Mouse (Mus musculus): Measurements from ENCODE around the gene Bri3. TPM values are rescaled to one million over a fixed set of nuclear protein-coding genes. Genes with fewer than 3 reads are reported as not detected.
"Not testable (repeated sequence)": the region's sequence is repeated elsewhere in the genome, so short reads cannot be mapped to it uniquely, and the experiment has no call there.

Gene Bri3
- polyA plus RNA-seq, 1 experiment from 2014 or later = 121 TPM

DNA sequence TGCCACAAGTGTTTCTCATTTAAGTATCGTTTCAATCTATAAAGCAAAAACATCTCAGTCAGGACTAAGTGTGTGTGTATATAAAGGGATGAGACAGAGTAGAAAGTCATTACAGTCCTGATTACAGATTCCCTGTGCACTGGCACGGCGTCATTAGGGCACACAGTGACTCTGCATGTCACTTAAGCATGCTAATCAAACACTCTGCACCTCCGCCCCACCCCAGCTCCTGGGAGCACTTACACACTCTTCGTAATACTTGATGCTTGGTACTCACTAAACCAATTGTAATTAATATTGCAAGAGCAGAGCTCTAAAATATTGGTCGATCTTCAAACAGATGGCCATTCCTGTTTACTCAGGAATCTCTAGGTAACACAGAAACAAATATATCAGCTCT lies 91.1 kb downstream of the Bri3 start:
- 85% methylated on average over 6 of the region's 6 CpGs for WGBS
- not testable (repeated sequence) for H3K9me3 ChIP-seq (ENCODE audit: control insufficient read depth, low read length); H3K4me1 ChIP-seq (ENCODE audit: control insufficient read depth, insufficient read depth, low read length); H3K4me3 ChIP-seq (ENCODE audit: low read depth, low read length); H3K27ac ChIP-seq (ENCODE audit: low read depth, low read length); H3K27me3 ChIP-seq (ENCODE audit: control insufficient read depth, insufficient read depth, low read length); H3K4me2 ChIP-seq (ENCODE audit: low read depth); H3K9ac ChIP-seq (ENCODE audit: low read length); DNase-seq (ENCODE audit: low spot score); H3K36me3 ChIP-seq (ENCODE audit: control insufficient read depth, insufficient read depth, low read length); ATAC-seq (ENCODE audit: insufficient read depth, low FRiP score, low TSS enrichment)

DNA sequence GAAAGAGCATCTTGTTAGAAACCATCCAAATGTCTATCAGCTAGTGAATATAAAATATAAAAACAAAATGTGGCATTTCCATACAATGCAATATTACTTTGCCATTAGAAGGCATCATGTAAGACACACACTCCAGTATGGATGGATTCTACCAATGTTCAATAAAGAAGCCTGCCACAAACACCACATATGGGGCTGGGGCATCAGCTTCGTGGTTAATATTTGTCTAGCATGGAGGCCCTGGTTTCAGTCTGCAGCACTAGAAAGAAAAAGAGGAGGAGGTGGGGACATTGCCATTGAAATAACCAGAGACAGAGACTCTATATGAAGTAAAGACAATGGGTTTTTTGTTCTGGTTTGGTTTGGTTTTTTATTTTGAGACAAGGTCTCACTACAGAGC lies 94.5 kb downstream of the Bri3 start:
- Histone ChIP-seq H3K4me3 (ENCODE audit: low read depth, low read length) (no peak overlapping the region), H3K27me3 (ENCODE audit: control insufficient read depth, insufficient read depth, low read length) (no peaks in the 10 kb centered on the region), H3K4me2 (ENCODE audit: low read depth) (no peak overlapping the region), H3K36me3 (ENCODE audit: control insufficient read depth, insufficient read depth, low read length) (no peaks in the 10 kb centered on the region), H3K9me3 (ENCODE audit: control insufficient read depth, low read length) (no peaks in the 10 kb centered on the region), H3K9ac (ENCODE audit: low read length) (no peak overlapping the region), H3K4me1 (ENCODE audit: control insufficient read depth, insufficient read depth, low read length) (no peaks in the 10 kb centered on the region), H3K27ac (ENCODE audit: low read depth, low read length) (no peak overlapping the region)
- DNase-seq (ENCODE audit: low spot score) (no peak), ATAC-seq (ENCODE audit: insufficient read depth, low FRiP score, low TSS enrichment) (no peak)
- 40% methylated on average over 1 of the region's 1 CpGs for WGBS

DNA sequence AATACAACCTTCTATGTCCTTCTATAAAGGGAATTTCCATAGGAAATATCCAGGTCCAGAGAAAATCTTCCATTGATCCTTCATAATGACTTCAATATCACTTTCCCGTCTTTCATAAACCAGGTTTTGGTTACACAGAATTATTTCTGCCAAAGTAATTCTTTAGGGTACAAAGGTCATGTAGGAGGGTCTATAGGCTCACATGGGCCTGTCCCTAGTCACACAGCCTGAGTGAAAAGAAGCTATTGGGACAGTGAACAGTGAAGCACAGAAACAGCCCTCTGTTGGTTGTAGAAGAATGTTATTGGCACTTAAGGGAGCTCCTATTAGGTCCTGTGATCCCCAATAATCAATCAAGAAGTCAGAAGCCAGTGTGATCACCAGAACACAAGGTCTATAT lies 96.8 kb downstream of the Bri3 start:
- Histone ChIP-seq H3K9me3 (ENCODE audit: control insufficient read depth, low read length) (no peaks in the 10 kb centered on the region), H3K27ac (ENCODE audit: low read depth, low read length) (no peak overlapping the region), H3K36me3 (ENCODE audit: control insufficient read depth, insufficient read depth, low read length) (no peaks in the 10 kb centered on the region), H3K4me1 (ENCODE audit: control insufficient read depth, insufficient read depth, low read length) (no peaks in the 10 kb centered on the region), H3K4me3 (ENCODE audit: low read depth, low read length) (no peak overlapping the region), H3K27me3 (ENCODE audit: control insufficient read depth, insufficient read depth, low read length) (no peaks in the 10 kb centered on the region), H3K9ac (ENCODE audit: low read length) (no peak overlapping the region), H3K4me2 (ENCODE audit: low read depth) (no peak overlapping the region)
- WGBS = 77% methylated on average over 1 of the region's 1 CpGs
- ATAC-seq (ENCODE audit: insufficient read depth, low FRiP score, low TSS enrichment) (no peak), DNase-seq (ENCODE audit: low spot score) (no peak)

DNA sequence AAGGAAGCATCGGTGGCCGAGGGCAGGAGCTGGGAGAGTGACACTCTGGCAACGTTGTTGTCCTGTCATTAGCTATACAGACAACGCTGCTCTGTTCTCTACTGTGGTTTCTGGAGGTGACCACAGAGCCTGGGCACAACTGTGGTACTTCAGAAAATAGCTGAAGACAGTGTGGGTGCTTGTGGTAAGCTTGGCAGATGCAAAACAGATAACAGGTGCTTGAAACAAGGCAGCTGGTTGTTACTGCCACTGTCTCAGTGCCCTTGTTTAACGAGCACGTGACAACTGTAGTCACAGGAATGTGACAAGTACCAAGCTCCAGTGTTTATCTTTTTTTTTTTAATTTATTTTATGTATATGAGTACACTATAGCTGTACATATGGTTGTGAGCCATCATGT lies 100.4 kb downstream of the Bri3 start:
- 94% methylated on average over 6 of the region's 6 CpGs for WGBS
- Histone ChIP-seq H3K9me3 (ENCODE audit: control insufficient read depth, low read length) (no peaks in the 10 kb centered on the region), H3K4me1 (ENCODE audit: control insufficient read depth, insufficient read depth, low read length) (no peaks in the 10 kb centered on the region), H3K4me3 (ENCODE audit: low read depth, low read length) (no peak overlapping the region), H3K36me3 (ENCODE audit: control insufficient read depth, insufficient read depth, low read length) (no peaks in the 10 kb centered on the region), H3K27ac (ENCODE audit: low read depth, low read length) (no peak overlapping the region), H3K27me3 (ENCODE audit: control insufficient read depth, insufficient read depth, low read length) (no peaks in the 10 kb centered on the region), H3K4me2 (ENCODE audit: low read depth) (no peak overlapping the region), H3K9ac (ENCODE audit: low read length) (no peak overlapping the region)
- ATAC-seq (ENCODE audit: insufficient read depth, low FRiP score, low TSS enrichment) = no peak
- no peak for DNase-seq (ENCODE audit: low spot score)

DNA sequence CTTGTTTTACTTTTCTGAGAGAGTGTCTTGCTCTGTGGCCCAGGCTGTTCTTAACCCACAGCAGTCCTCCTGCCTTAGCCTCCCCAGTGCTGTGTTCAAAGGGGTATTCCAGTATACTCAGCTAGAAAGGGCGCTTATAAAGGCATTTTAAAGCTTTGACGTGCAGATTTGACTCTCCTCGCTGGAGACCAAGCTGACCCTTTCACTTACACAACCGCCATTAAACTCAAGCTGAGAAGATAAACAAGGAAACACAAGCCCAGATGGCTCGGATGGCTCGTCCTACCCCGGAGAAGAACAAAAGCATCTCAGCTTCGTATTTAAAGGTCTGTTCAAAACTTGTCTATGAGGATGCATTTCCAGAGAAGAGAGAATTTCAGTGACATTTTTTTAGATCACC lies 106.9 kb downstream of the Bri3 start:
- no peak overlapping the region for H3K4me2 ChIP-seq (ENCODE audit: low read depth)
- ATAC-seq (ENCODE audit: insufficient read depth, low FRiP score, low TSS enrichment) = no peak
- no peaks in the 10 kb centered on the region for H3K4me1 ChIP-seq (ENCODE audit: control insufficient read depth, insufficient read depth, low read length)
- no peak for DNase-seq (ENCODE audit: low spot score)
- no peak overlapping the region for H3K9ac ChIP-seq (ENCODE audit: low read length)
- H3K36me3 ChIP-seq (ENCODE audit: control insufficient read depth, insufficient read depth, low read length) = no peaks in the 10 kb centered on the region
- 7% methylated on average over 8 of the region's 8 CpGs for WGBS
- H3K4me3 ChIP-seq (ENCODE audit: low read depth, low read length) = no peak overlapping the region
- no peak overlapping the region for H3K27ac ChIP-seq (ENCODE audit: low read depth, low read length)
- no peaks in the 10 kb centered on the region for H3K27me3 ChIP-seq (ENCODE audit: control insufficient read depth, insufficient read depth, low read length)
- H3K9me3 ChIP-seq (ENCODE audit: control insufficient read depth, low read length) = no peaks in the 10 kb centered on the region

DNA sequence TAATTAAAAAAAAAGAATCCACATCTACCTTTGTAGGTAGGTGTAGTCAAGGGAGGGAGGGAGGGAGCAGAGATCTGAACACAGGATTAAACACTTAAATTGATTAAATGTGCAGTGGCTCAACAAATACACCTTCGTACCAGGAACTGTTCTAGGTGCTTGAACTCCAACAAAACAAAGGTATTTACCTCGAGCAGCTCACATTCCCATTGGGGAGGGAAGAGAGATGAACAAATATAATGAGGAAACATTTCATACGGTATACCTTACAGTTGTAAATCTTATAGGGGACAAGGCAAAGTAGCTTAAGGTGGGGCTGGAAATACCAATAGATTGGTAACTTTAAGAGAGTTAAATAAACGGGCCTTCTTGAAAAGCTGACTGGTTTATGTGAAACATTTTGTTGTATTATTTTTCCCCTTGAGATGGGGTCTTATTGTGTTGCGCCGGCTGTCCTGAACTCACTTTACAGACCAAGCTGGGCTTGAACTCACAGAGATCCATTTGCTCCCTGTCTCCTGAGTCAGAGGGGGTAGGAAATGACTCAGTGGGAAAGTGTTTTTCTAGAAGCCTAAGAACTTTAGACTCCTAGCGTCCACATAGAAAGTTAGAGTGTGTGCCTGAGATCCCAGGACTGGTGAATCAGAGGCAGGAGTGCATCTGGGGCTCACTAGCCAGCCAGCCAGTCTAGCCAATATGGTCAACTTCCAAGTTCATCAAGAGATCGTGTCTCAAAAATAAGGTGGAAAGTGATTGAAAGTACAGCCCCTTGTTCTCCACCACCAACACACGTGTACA lies 108.2 kb downstream of the Bri3 start:
- DNase-seq (ENCODE audit: low spot score) = no peak
- no peak overlapping the region for H3K4me3 ChIP-seq (ENCODE audit: low read depth, low read length)
- ATAC-seq (ENCODE audit: insufficient read depth, low FRiP score, low TSS enrichment) = no peak
- H3K27ac ChIP-seq (ENCODE audit: low read depth, low read length) = no peak overlapping the region
- H3K9me3 ChIP-seq (ENCODE audit: control insufficient read depth, low read length) = no peaks in the 10 kb centered on the region
- peaks cover 5% of the 10 kb centered on the region for H3K27me3 ChIP-seq (ENCODE audit: control insufficient read depth, insufficient read depth, low read length)
- no peaks in the 10 kb centered on the region for H3K36me3 ChIP-seq (ENCODE audit: control insufficient read depth, insufficient read depth, low read length)
- WGBS = 88% methylated on average over 9 of the region's 9 CpGs
- no peak overlapping the region for H3K9ac ChIP-seq (ENCODE audit: low read length)
- no peak overlapping the region for H3K4me2 ChIP-seq (ENCODE audit: low read depth)
- peaks cover 2% of the 10 kb centered on the region; the same call in 1 of the 2 replicates for H3K4me1 ChIP-seq (ENCODE audit: control insufficient read depth, insufficient read depth, low read length)

DNA sequence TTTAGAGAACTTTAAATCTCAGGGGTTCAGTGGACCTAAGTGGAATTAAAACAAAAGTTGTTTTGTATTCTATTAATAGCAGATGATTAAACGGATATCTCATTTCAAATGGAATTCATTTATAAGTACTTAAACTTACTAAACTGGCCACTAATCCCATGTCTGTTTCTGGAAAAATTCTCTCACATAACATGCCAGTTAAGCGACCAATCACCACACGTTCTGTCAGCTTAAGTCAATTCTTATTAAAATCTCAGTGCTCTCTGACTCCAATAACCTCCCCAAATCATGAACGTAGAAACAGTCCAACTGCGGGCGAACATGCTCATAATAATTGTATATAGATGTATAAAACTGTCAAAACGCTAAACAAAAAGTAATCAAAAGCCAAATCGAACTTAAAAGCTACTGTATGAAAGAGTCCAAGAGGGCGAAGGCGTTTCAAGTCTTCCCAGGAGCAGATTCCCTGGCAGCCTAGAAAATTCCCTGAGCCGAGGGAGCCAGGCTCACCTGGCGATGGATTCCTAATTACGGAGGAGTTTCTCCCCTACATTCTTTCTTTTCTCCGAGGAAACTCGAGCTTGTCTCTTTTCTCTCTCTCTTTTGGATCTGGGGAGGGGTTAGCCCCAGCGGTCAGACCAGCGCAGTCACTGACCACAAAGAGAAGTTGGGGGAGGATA lies 112.7 kb downstream of the Bri3 start:
- WGBS = 10% methylated on average over 17 of the region's 17 CpGs
- no peak for DNase-seq (ENCODE audit: low spot score)
- ATAC-seq (ENCODE audit: insufficient read depth, low FRiP score, low TSS enrichment) = no peak
- peaks cover 2% of the 10 kb centered on the region; the same call in 1 of the 2 replicates for H3K4me1 ChIP-seq (ENCODE audit: control insufficient read depth, insufficient read depth, low read length)
- peak overlapping the region; percentile 53 for H3K4me3 ChIP-seq (ENCODE audit: low read depth, low read length)
- H3K36me3 ChIP-seq (ENCODE audit: control insufficient read depth, insufficient read depth, low read length) = no peaks in the 10 kb centered on the region
- H3K27ac ChIP-seq (ENCODE audit: low read depth, low read length) = no peak overlapping the region
- H3K9ac ChIP-seq (ENCODE audit: low read length) = peak overlapping the region; percentile 20
- H3K27me3 ChIP-seq (ENCODE audit: control insufficient read depth, insufficient read depth, low read length) = peaks cover 9% of the 10 kb centered on the region
- peak overlapping the region; percentile 91 for H3K4me2 ChIP-seq (ENCODE audit: low read depth)
- no peaks in the 10 kb centered on the region for H3K9me3 ChIP-seq (ENCODE audit: control insufficient read depth, low read length)

DNA sequence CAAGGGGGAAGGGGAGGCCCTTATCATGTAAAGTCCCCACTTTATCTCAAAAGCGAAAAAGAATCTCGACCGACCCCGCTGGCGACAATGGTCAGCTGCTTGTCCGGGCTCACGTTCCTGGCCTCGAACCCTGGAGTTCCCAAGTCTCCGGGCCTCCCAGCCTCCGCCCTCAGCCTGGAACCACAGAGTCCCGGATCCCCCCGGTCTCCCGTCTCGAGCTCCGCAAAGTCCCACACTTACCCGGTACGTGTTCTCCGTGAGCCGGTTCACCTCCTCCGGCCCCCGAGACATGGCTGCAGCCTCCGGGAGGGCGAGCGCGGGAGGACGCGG lies 113.3 kb downstream of the Bri3 start:
- H3K4me3 ChIP-seq (ENCODE audit: low read depth, low read length) = peak overlapping the region; percentile 53
- WGBS = 0% methylated on average over 27 of the region's 27 CpGs
- ATAC-seq (ENCODE audit: insufficient read depth, low FRiP score, low TSS enrichment) (no peak), DNase-seq (ENCODE audit: low spot score) (no peak)
- H3K36me3 ChIP-seq (ENCODE audit: control insufficient read depth, insufficient read depth, low read length) = no peaks in the 10 kb centered on the region
- H3K27ac ChIP-seq (ENCODE audit: low read depth, low read length) = no peak overlapping the region
- H3K9me3 ChIP-seq (ENCODE audit: control insufficient read depth, low read length) = no peaks in the 10 kb centered on the region
- peaks cover 9% of the 10 kb centered on the region for H3K27me3 ChIP-seq (ENCODE audit: control insufficient read depth, insufficient read depth, low read length)
- peak overlapping the region; percentile 91 for H3K4me2 ChIP-seq (ENCODE audit: low read depth)
- peak overlapping the region; percentile 20 for H3K9ac ChIP-seq (ENCODE audit: low read length)
- peaks cover 2% of the 10 kb centered on the region; the same call in 1 of the 2 replicates for H3K4me1 ChIP-seq (ENCODE audit: control insufficient read depth, insufficient read depth, low read length)

All from neural tube, embryonic 11.5 days (tissue).